Mouse (Mus musculus) liver, adult 2 months (tissue): ENCODE results near the gene Slc4a3.

Source experiments
- CTCF ChIP-seq: fragments of 200-500 bp; IDR thresholded peaks from 2 replicates; pipeline ENCODE4 v1.5.1; 2011; ENCODE audit warnings: low read depth, low read length, control low read depth
- POLR2A ChIP-seq: fragments of 200-500 bp; IDR thresholded peaks from 2 replicates; pipeline ENCODE4 v1.6.1; 2011; ENCODE audit warnings: low read length, control low read depth; ENCODE audit not compliant: insufficient read depth; ENCODE audit errors: extremely low read depth

DNA sequence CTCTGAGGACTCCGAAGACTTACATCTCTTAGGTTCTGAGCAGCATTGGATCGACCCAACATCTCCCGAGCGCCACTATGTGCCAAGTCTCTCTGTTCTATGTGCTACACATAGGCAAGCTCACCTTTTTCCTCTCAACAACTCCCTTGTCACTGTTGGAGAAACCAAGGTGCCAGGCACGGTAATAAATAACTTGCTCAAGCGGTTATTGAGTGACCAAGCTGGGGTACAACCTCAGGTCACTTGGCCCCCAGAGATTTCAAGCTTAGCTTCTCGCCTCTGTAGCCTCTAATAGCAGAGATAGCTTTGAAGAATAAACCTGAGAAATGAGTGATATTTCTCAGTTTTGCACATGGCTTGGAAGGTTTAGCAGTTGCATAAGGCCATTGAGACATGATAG lies 4.6 kb upstream of the Slc4a3 start:
- TF ChIP-seq CTCF (no peak), POLR2A (no peak)
